Mouse (Mus musculus) neural tube, embryonic 15.5 days (tissue): ENCODE data around the gene Senp7. TPM values are rescaled to one million over a fixed set of nuclear protein-coding genes. Genes with fewer than 3 reads are reported as not detected.

Experiments
- ATAC-seq: fragments of 200-750 bp; cut with Nextera tagmentation; 2 replicates; pipeline ENCODE4 v1.8.0; 2017; ENCODE audit warnings: mild to moderate bottlenecking, moderate TSS enrichment, moderate library complexity; ENCODE audit not compliant: low FRiP score
- H3K27ac ChIP-seq: fragments of 300-500 bp; sonication (generic); replicated peaks from 2 replicates; pipeline ENCODE4 v1.5.1; 2015; ENCODE audit warnings: mild to moderate bottlenecking, inconsistent platforms
- H3K27me3 ChIP-seq: fragments of 300-500 bp; sonication (generic); replicated peaks from 2 replicates; pipeline ENCODE4 v1.6.1; 2015; ENCODE audit warnings: inconsistent platforms
- H3K36me3 ChIP-seq: fragments of 300-500 bp; sonication (generic); 2 replicates; pipeline ENCODE4 v1.6.1; 2015; ENCODE audit warnings: inconsistent platforms
- H3K4me1 ChIP-seq: fragments of 300-500 bp; sonication (generic); 2 replicates; pipeline ENCODE4 v1.6.1; 2015; ENCODE audit warnings: inconsistent platforms
- H3K4me2 ChIP-seq: fragments of 300-500 bp; sonication (generic); 2 replicates; pipeline ENCODE4 v1.6.1; 2015; ENCODE audit warnings: inconsistent platforms, mild to moderate bottlenecking, moderate library complexity
- H3K4me3 ChIP-seq: fragments of 300-500 bp; sonication (generic); replicated peaks from 2 replicates; pipeline ENCODE4 v1.5.1; 2015; ENCODE audit warnings: mild to moderate bottlenecking, inconsistent platforms
- H3K9ac ChIP-seq: fragments of 300-500 bp; sonication (generic); replicated peaks from 2 replicates; pipeline ENCODE4 v1.6.1; 2015; ENCODE audit warnings: mild to moderate bottlenecking, inconsistent platforms
- H3K9me3 ChIP-seq: fragments of 300-500 bp; sonication (generic); replicated peaks from 2 replicates; pipeline ENCODE4 v1.6.1; 2016; ENCODE audit warnings: inconsistent platforms
- WGBS: fragments of 180-500 bp; shearing (Covaris S2); methylation state at CpG from one replicate; pipeline ENCODE4 v1.1.7; 2015; ENCODE audit warnings: mixed read lengths; 5-methylcytosine and 5-hydroxymethylcytosine counted together
- polyA plus RNA-seq: library from polyadenylated mRNA; unstranded; fragments of >200 nt; fragmentation: Nextera tagmentation; extraction: Ambion mirVana; gene quantifications from 2 replicates; pipeline ENCODE4 v1.2.1, GENCODE M21; 2015

Senp7 gene
- polyA plus RNA-seq, 1 experiment from 2014 or later, result 46.9 TPM

DNA sequence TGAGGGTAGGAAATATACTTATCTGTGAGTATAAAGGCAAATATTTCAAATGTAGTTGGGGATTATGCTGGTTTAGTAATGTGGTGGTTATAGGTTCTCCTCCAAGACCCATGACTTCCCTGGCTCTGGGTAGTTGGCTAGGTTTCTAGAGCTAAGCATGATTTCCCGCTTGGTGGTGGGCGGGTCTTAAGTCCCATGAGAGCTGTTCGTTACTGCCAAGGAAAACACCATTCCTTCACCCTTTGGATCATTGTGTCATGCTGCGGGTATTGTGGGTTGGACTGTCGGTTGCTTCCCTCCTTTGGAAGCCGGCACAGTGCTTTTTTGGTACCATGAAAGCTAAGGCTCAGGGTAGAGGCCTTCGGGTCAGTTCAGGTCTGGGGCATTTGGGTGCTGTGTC is 115.3 kb downstream of the Senp7 start:
- WGBS, result 88% methylated on average over 7 of the region's 7 CpGs
- no peak overlapping the region for H3K4me2 ChIP-seq
- no peak overlapping the region for H3K9ac ChIP-seq
- H3K4me1 ChIP-seq, result no peaks in the 10 kb centered on the region
- H3K4me3 ChIP-seq, result no peak overlapping the region
- H3K36me3 ChIP-seq, result peaks cover 17% of the 10 kb centered on the region
- H3K27ac ChIP-seq, result no peak overlapping the region
- H3K27me3 ChIP-seq, result no peaks in the 10 kb centered on the region
- no peaks in the 10 kb centered on the region for H3K9me3 ChIP-seq
- no peak for ATAC-seq

DNA sequence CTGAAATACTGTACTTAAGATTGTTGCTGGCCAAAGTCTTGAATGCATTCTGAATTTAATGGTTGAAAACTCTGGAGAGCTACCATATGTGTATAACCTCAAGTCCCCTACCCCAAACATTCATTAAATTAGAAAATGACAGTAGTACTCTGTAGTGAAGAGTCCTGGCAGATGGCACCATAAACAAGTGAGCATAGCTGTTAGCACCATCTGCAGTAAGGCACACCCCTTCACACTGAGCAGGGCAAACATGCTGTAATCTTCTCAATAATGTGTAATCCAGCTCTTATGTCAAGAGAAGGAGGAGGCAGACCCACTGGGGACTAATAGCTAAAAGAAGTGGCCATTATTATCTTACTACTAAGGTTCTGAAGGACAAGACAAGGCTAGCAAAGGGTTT is 122.1 kb downstream of the Senp7 start:
- Histone ChIP-seq H3K9ac (no peak overlapping the region), H3K9me3 (no peaks in the 10 kb centered on the region), H3K36me3 (peaks cover 27% of the 10 kb centered on the region), H3K27me3 (no peaks in the 10 kb centered on the region), H3K4me3 (no peak overlapping the region), H3K27ac (no peak overlapping the region), H3K4me1 (no peaks in the 10 kb centered on the region), H3K4me2 (no peak overlapping the region)
- no peak for ATAC-seq

- H3K36me3 ChIP-seq, result peaks cover 24% of the 10 kb centered on the region
- no peaks in the 10 kb centered on the region for H3K9me3 ChIP-seq
- no peak overlapping the region for H3K9ac ChIP-seq
- no peaks in the 10 kb centered on the region for H3K27me3 ChIP-seq
- H3K4me3 ChIP-seq, result no peak overlapping the region
- H3K4me1 ChIP-seq, result no peaks in the 10 kb centered on the region
- 67% methylated on average over 8 of the region's 8 CpGs for WGBS
- no peak for ATAC-seq
- no peak overlapping the region for H3K4me2 ChIP-seq
- H3K27ac ChIP-seq, result no peak overlapping the region
Measured at GRCm38 (mm10) chr16:56175867-56176581, 127.9 kb downstream of the Senp7 start.

DNA sequence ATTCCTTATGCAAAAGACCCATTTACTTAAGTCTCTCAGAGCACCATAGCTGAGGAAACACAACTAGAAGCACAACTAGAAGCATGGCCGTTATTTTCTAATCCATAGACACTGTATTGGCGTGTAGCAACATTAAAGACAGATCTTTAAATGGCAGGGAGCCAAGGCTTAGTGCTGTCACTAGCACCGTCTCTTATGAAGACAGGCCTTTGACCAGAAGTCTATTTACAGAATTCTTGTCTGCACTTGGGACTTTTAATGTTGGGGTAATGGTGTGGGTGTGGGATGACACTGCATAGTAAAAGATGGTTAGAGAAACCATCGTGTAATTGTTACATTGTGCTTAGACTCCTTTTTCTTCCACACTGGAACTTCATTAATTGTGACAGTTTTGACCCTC is 138.7 kb downstream of the Senp7 start:
- 86% methylated on average over 4 of the region's 4 CpGs for WGBS
- no peaks in the 10 kb centered on the region for H3K27me3 ChIP-seq
- H3K36me3 ChIP-seq, result peaks cover 46% of the 10 kb centered on the region
- H3K4me2 ChIP-seq, result no peak overlapping the region
- H3K9me3 ChIP-seq, result no peaks in the 10 kb centered on the region
- ATAC-seq, result no peak
- no peaks in the 10 kb centered on the region for H3K4me1 ChIP-seq
- H3K9ac ChIP-seq, result no peak overlapping the region
- H3K27ac ChIP-seq, result no peak overlapping the region
- H3K4me3 ChIP-seq, result no peak overlapping the region

GRCm38 (mm10) chr16:56188198-56188597 is 140.1 kb downstream of the Senp7 start:
- 94% methylated on average over 9 of the region's 9 CpGs for WGBS
- no peak overlapping the region for H3K27ac ChIP-seq
- peaks cover 33% of the 10 kb centered on the region for H3K36me3 ChIP-seq
- H3K9ac ChIP-seq, result no peak overlapping the region
- H3K9me3 ChIP-seq, result no peaks in the 10 kb centered on the region
- H3K4me3 ChIP-seq, result no peak overlapping the region
- H3K4me2 ChIP-seq, result no peak overlapping the region
- ATAC-seq, result no peak
- no peaks in the 10 kb centered on the region for H3K27me3 ChIP-seq
- no peaks in the 10 kb centered on the region for H3K4me1 ChIP-seq

DNA sequence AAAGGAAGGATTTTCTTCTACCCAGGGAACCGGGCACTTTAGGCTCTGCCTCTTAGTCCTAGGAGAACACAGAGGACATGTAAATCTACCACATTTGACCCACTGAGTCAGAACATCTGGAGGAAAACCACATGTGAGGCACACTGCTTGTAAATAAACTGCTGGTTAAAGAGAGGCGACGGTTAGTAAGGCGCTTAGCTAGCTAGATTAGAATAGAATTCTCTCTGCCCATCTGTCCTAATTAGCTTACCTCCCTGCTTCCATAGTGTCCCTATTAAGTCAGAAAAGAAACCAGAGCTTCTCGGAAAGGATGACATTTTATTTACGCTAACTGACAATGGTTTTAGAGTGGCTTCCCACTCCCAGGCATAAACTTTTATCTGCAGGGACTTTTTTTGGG is 155.9 kb downstream of the Senp7 start, which contains the start of gene Impg2:
Impg2 (plus strand) TSS at position 263 of the 400 bp plus-strand sequence.
- Histone ChIP-seq H3K27me3 (no peaks in the 10 kb centered on the region), H3K4me1 (no peaks in the 10 kb centered on the region), H3K36me3 (no peaks in the 10 kb centered on the region), H3K9me3 (no peaks in the 10 kb centered on the region), H3K4me2 (no peak within 1 kb of the TSS), H3K27ac (no peak within 1 kb of the TSS), H3K4me3 (no peak within 1 kb of the TSS), H3K9ac (no peak within 1 kb of the TSS)
- 60% methylated on average over 6 of the region's 6 CpGs for WGBS
- no peak for ATAC-seq

DNA sequence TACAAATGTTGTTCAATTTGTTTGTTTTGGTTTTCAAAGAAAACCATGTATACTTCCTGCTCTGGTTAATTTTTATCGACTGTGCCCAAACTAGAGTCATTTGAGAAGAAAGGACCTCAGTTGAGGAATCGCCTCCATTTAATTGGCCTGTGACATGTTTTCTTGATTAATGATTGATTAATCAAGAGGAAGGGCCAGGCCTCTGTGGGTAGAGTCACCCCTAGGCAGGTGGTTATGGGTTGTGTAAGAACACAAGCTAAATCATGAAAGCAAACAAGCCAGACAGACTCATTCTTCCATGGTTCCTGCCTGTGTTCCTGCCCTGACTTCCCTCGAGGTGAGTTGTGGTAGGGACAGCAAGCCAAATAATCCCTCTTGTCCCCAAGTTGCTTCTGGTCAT is 164.6 kb downstream of the Senp7 start:
- Histone ChIP-seq H3K27me3 (no peaks in the 10 kb centered on the region), H3K9ac (no peak overlapping the region), H3K4me3 (no peak overlapping the region), H3K9me3 (no peaks in the 10 kb centered on the region), H3K36me3 (no peaks in the 10 kb centered on the region), H3K4me2 (no peak overlapping the region), H3K4me1 (no peaks in the 10 kb centered on the region), H3K27ac (no peak overlapping the region)
- no peak for ATAC-seq
- 70% methylated on average over 3 of the region's 3 CpGs for WGBS

DNA sequence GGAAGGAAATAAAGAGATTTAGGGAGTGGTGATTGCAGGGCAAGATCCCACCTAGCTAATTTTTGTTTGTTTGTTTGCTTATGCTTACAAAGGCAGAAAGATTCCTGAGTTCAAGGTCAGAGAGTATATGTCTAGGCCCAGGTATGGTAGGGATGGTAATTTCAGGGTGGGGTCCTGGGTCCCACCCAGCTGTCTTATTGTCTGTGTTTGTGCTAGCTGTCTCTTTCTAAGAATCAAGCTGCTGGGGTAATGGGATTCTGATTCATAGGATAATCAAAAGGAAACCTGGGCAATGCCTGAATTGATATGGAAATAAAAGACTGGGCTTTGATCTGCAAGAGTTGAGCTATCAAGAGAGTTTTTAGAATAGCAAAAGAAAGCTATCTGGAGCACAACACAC is 179.5 kb downstream of the Senp7 start:
- no peak overlapping the region for H3K27ac ChIP-seq
- no peak overlapping the region for H3K4me3 ChIP-seq
- no peaks in the 10 kb centered on the region for H3K27me3 ChIP-seq
- H3K4me2 ChIP-seq, result no peak overlapping the region
- 0 out of 2 replicates have a peak, but pooled peaks cover 3% of the 10 kb centered on the region for H3K36me3 ChIP-seq
- H3K9me3 ChIP-seq, result no peaks in the 10 kb centered on the region
- no peaks in the 10 kb centered on the region for H3K4me1 ChIP-seq
- no peak overlapping the region for H3K9ac ChIP-seq
- no peak for ATAC-seq

GRCm38 (mm10) chr16:56229455-56229854 is 181.3 kb downstream of the Senp7 start:
- no peak for ATAC-seq
- WGBS, result 56% methylated on average over 2 of the region's 2 CpGs
- no peaks in the 10 kb centered on the region for H3K9me3 ChIP-seq

GRCm38 (mm10) chr16:56231300-56231699 is 183.2 kb downstream of the Senp7 start:
- no peaks in the 10 kb centered on the region for H3K4me1 ChIP-seq
- H3K36me3 ChIP-seq, result no peaks in the 10 kb centered on the region
- no peak overlapping the region for H3K27ac ChIP-seq
- H3K4me2 ChIP-seq, result no peak overlapping the region
- no peaks in the 10 kb centered on the region for H3K27me3 ChIP-seq
- 60% methylated on average over 10 of the region's 10 CpGs for WGBS
- no peak overlapping the region for H3K9ac ChIP-seq
- ATAC-seq, result no peak
- no peak overlapping the region for H3K4me3 ChIP-seq
- no peaks in the 10 kb centered on the region for H3K9me3 ChIP-seq

More at GRCm38 (mm10) chr16:56229455-56229854, 181.3 kb downstream of the Senp7 start:
- Histone ChIP-seq H3K27ac (no peak overlapping the region), H3K4me3 (no peak overlapping the region), H3K36me3 (0 out of 2 replicates have a peak, but pooled peaks cover 3% of the 10 kb centered on the region), H3K9ac (no peak overlapping the region), H3K27me3 (no peaks in the 10 kb centered on the region), H3K4me1 (no peaks in the 10 kb centered on the region), H3K4me2 (no peak overlapping the region)

DNA sequence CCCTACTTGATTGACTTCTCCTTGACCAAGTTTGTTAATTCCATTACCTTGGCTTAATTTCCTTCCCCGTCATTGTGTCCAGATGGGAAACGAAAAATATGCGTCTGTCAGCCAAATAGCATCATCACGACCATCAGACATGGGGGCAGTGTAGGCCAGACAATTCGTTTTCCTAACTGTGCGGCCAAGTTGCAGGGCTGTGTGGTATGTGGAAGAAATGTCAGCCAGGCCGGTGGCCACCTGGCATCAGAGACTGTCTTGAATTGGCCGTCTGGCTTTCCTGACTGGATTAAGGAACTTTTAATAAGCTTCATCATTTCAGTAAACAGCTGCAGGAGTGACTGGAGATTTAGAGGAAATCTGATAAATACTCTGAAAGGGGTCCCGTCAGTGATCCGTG is 184.6 kb downstream of the Senp7 start:
- Histone ChIP-seq H3K4me2 (no peak overlapping the region), H3K36me3 (no peaks in the 10 kb centered on the region), H3K9me3 (no peaks in the 10 kb centered on the region), H3K9ac (no peak overlapping the region), H3K4me1 (no peaks in the 10 kb centered on the region), H3K4me3 (no peak overlapping the region), H3K27ac (no peak overlapping the region), H3K27me3 (no peaks in the 10 kb centered on the region)
- ATAC-seq, result no peak
- 90% methylated on average over 10 of the region's 10 CpGs for WGBS
